16 mouse cellular contexts compared by ENCODE assay signal in genomic region chr10:42417530-42418174, GRCm38 (mm10).
DNase-seq lines count a peak whose midpoint lies in the region; ATAC-seq and TF ChIP-seq lines count a peak whose summit lies in the region.
"Had no signal": no experiment of that assay in that cellular context is flagged by ENCODE, and none has a peak within 500 bp of the region (broad histone marks: within the 10 kb centered on the region; RNA-seq: fewer than 3 reads in every experiment).

No protein-coding gene starts in this region.

- TF ChIP-seq POLR2A in olfactory bulb, adult 2 months (IDR thresholded peaks at IDR 0.05; ENCODE audit: insufficient read depth, low read depth, low read length), result no peak

- no peak overlapping the region for H3K4me3 ChIP-seq in hindbrain, embryonic 15.5 days
- H3K4me3 ChIP-seq in olfactory bulb, adult 2 months (ENCODE audit: insufficient read depth, low read depth, low read length), result no peak overlapping the region
- H3K4me3 ChIP-seq: heart, adult 2 months; intestine, embryonic 15.5 days; left cerebral cortex, adult 2 months; limb, embryonic 12.5 days; liver, embryonic 15.5 days had no signal

- H3K9ac ChIP-seq in hindbrain, embryonic 15.5 days, result no peak overlapping the region
- H3K9ac ChIP-seq: intestine, embryonic 15.5 days; limb, embryonic 12.5 days; liver, embryonic 15.5 days had no signal

- 23% methylated on average over 10 of the region's 10 CpGs for WGBS in hindbrain, embryonic 15.5 days
- WGBS in olfactory bulb, adult 2 months, result 24% methylated on average over 10 of the region's 10 CpGs

- H3K27ac ChIP-seq in hindbrain, embryonic 15.5 days (replicated peaks), result no peak overlapping the region
- H3K27ac ChIP-seq in olfactory bulb, adult 2 months (ENCODE audit: insufficient read depth, low read depth, low read length), result 0 out of 2 replicates have a peak overlapping the region, but pooled peaks have one; percentile 34
- H3K27ac ChIP-seq: heart, adult 2 months; intestine, embryonic 15.5 days; limb, embryonic 12.5 days; liver, embryonic 15.5 days had no signal

- no peaks in the 10 kb centered on the region for H3K9me3 ChIP-seq in hindbrain, embryonic 15.5 days
- H3K9me3 ChIP-seq: intestine, embryonic 15.5 days; limb, embryonic 12.5 days; liver, embryonic 15.5 days had no signal

- H3K36me3 ChIP-seq in hindbrain, embryonic 15.5 days, result no peaks in the 10 kb centered on the region
- H3K36me3 ChIP-seq: intestine, embryonic 15.5 days; limb, embryonic 12.5 days; liver, embryonic 15.5 days had no signal

- no peak for TF ChIP-seq CTCF in olfactory bulb, adult 2 months (IDR thresholded peaks at IDR 0.05; ENCODE audit: insufficient read depth, low read depth, low read length)

- H3K4me2 ChIP-seq in hindbrain, embryonic 15.5 days, result peak overlapping the region; percentile 21
- H3K4me2 ChIP-seq: intestine, embryonic 15.5 days; limb, embryonic 12.5 days; liver, embryonic 15.5 days had no signal

- peaks cover 14% of the 10 kb centered on the region; the same call in 1 of the 2 replicates for H3K4me1 ChIP-seq in hindbrain, embryonic 15.5 days (replicated peaks)
- H3K4me1 ChIP-seq in olfactory bulb, adult 2 months (ENCODE audit: control insufficient read depth, insufficient read depth, low read length), result no peaks in the 10 kb centered on the region
- H3K4me1 ChIP-seq: intestine, embryonic 15.5 days; liver, embryonic 15.5 days had no signal

- 0 out of 2 replicates have a peak, but pooled peaks have one; percentile 23 for ATAC-seq in frontal cortex, adult (ENCODE audit: low TSS enrichment)
- ATAC-seq in hindbrain, embryonic 15.5 days (ENCODE audit: low FRiP score, low read depth), result no peak
- ATAC-seq: intestine, embryonic 15.5 days had no signal

- no peaks in the 10 kb centered on the region for H3K27me3 ChIP-seq in hindbrain, embryonic 15.5 days
- H3K27me3 ChIP-seq: intestine, embryonic 15.5 days; limb, embryonic 12.5 days; liver, embryonic 15.5 days had no signal

- no peak for DNase-seq in frontal cortex, postnatal 25 days (ENCODE audit: low spot score in 2 of 2)
- peak; percentile 59 to 65 for DNase-seq in right cerebral cortex, postnatal 10 days (ENCODE audit: low spot score in 2 of 2)
- DNase-seq in right cerebral cortex, postnatal 14 days, result no peak
- no peak for DNase-seq in urinary bladder, postnatal 4 days (ENCODE audit: low spot score in 2 of 2)
- DNase-seq in kidney, postnatal 36 days, result no peak
- DNase-seq: adrenal gland, adult 2 months; cerebellum, postnatal 25 days; heart, adult 2 months; kidney, postnatal 10 days had no signal

Comparison
In these comparisons a context has a peak if more than half of its experiments do, and no peak if none do; other contexts are left out.
1. DNase-seq: peak in right cerebral cortex, postnatal 10 days (2 of 2); none in frontal cortex, postnatal 25 days (0 of 2), right cerebral cortex, postnatal 14 days (single experiment), urinary bladder, postnatal 4 days (0 of 2) and kidney, postnatal 36 days (0 of 2).